Mouse (Mus musculus) macrophage (primary cell): ENCODE results near the gene Cnga4. TPM values are rescaled to one million over a fixed set of nuclear protein-coding genes. Genes with fewer than 3 reads are reported as not detected.
"Not testable (repeated sequence)": the region's sequence is repeated elsewhere in the genome, so short reads cannot be mapped to it uniquely, and the experiment has no call there.

ENCODE experiments used
- H3K27ac ChIP-seq: fragments of 350-480 bp; formaldehyde crosslinking; 2 replicates; pipeline ENCODE4 v1.9.0; 2021
- H3K36me3 ChIP-seq: fragments of 350-480 bp; formaldehyde crosslinking; 2 replicates; pipeline ENCODE4 v1.9.0; 2021; ENCODE audit errors: inconsistent target
- H3K4me3 ChIP-seq: fragments of 350-480 bp; formaldehyde crosslinking; 2 replicates; pipeline ENCODE4 v1.9.0; 2021; ENCODE audit errors: inconsistent target
- H3K79me2 ChIP-seq: fragments of 350-480 bp; formaldehyde crosslinking; 2 replicates; pipeline ENCODE4 v1.9.0; 2021; ENCODE audit errors: inconsistent target
- WGBS: methylation state at CpG from one replicate; pipeline ENCODE4 v1.1.7; 2026; ENCODE audit warnings: inconsistent platforms; ENCODE audit not compliant: missing documents; 5-methylcytosine and 5-hydroxymethylcytosine counted together
- polyA plus RNA-seq: library from polyadenylated mRNA; stranded (reverse); fragments of 250-400 nt; gene quantifications from 3 replicates; pipeline ENCODE4 v1.2.4, GENCODE M21; 2018; ENCODE audit warnings: inconsistent platforms
- total RNA-seq, 78 experiments: library from RNA; depleted of rRNA; stranded (reverse); fragments of 250-400 nt; gene quantifications; 1 replicate in 9 of 78; 2 replicates in 24 of 78; 3 replicates in 43 of 78; 4 replicates in 2 of 78; pipeline ENCODE4 v1.2.4; 2018; ENCODE audit warnings: inconsistent platforms in 56 of 78

Gene Cnga4
- not detected for total RNA-seq (2018; cell fraction: chromatin; rRNA removed)
- total RNA-seq (2018; cell fraction: cytosol; rRNA removed) = not detected
- not detected for total RNA-seq (2018; cell fraction: nucleus; rRNA removed)
- polyA plus RNA-seq = not detected in 3 replicates

DNA sequence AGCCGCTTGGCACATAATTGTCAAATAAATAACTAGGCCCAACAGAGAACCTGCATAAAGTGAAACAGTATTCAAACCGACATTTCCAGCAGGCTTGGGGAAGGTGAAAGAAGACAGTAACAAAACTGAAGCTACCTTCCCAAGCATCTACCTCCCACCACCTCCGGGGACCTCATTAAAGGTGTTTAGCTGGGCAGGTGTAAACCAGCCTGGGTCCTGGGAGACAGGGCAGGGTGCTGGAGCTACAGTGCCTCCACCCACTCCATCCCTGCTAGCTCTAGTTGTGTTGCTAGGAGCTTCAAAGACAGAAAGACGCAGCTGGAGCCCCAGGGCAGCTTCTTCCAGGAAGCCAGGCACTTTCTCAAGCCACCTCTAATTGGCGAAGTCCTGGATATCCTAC lies at the start of gene Cnga4:
Gene Cnga4 (plus strand): TSS at position 301 of the 400 bp plus-strand sequence.
- 90% methylated on average over 5 of the region's 5 CpGs for WGBS
- H3K79me2 ChIP-seq = no peaks in the 10 kb centered on the region
- no peaks in the 10 kb centered on the region for H3K36me3 ChIP-seq
- no peak within 1 kb of the TSS for H3K4me3 ChIP-seq
- H3K27ac ChIP-seq = no peak within 1 kb of the TSS

DNA sequence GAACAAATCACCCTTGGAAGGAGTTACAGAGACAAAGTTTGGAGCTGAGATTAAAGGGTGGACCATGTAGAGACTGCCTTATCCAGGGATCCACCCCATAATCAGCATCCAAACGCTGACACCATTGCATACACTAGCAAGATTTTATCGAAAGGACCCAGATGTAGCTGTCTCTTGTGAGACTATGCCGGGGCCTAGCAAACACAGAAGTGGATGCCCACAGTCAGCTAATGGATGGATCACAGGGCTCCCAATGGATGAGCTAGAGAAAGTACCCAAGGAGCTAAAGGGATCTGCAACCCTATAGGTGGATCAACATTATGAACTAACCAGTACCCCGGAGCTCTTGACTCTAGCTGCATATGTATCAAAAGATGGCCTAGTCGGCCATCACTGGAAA lies 48.3 kb upstream of the Cnga4 start:
- H3K36me3 ChIP-seq, H3K4me3 ChIP-seq, H3K79me2 ChIP-seq, H3K27ac ChIP-seq: not testable (repeated sequence)
- no CpG with 5 or more reads among the region's 5 CpGs for WGBS

DNA sequence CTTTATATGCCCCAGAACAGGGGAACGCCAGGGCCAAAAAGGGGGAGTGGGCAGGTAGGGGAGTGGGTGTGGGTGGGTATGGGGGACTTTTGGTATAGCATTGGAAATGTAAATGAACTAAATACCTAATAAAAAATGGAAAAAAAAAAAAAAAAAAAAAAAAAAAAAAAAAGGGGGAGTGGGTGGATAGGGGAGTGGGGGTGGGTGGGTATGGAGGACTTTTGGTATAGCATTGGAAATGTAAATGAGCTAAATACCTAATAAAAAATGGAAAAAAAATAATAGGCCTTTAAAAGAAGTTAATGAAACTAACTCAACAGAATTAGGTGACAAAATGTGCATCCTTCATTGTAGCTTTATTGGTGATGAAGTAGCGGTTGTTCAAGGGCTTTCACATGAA lies 47.9 kb upstream of the Cnga4 start:
- 95% methylated on average over 1 of the region's 2 CpGs for WGBS
- not testable (repeated sequence) for H3K4me3 ChIP-seq, H3K36me3 ChIP-seq, H3K27ac ChIP-seq, H3K79me2 ChIP-seq

DNA sequence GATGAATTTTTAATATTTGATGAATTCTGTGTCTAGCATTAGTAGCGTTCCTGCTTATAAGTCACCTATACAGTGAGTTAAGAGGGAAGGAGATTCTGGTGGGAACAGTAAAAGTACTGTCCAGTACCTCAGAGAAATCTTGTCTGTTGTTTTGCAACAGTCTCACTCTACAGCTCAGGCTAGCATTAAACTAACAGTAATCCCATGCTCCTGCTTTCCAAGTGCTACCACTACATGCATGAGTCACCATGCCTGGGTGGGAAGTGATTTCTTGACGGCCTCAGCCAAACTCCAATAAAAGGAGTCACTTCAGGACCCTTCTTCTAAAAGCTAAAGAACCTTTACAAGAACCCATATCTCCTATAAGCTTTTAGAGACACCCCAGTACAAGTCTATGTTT lies 42.7 kb upstream of the Cnga4 start:
- WGBS = 100% methylated on average over 2 of the region's 2 CpGs
- H3K36me3 ChIP-seq = no peaks in the 10 kb centered on the region
- H3K4me3 ChIP-seq = no peak overlapping the region
- H3K79me2 ChIP-seq = no peaks in the 10 kb centered on the region
- H3K27ac ChIP-seq = no peak overlapping the region

DNA sequence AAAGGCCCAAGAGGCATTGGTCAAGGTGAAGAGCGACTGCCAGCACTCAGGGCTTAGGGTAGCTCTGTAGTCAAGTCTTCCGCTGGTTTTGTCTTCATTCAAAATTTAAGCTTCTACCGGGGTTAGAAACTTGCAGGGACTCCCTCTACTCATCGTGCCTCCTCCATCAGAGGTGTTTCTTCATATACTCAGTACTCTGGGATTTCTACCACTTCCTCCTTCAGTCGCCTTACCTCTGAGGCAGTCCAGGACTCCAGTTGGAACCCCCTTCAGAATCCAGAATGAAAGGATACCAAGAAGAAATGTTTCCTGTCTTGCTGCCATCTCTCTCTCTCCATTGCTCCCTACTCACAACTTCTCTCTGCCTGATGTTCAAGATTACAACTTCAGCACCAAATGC lies 37.1 kb upstream of the Cnga4 start:
- no peaks in the 10 kb centered on the region for H3K36me3 ChIP-seq
- H3K4me3 ChIP-seq = no peak overlapping the region
- 81% methylated on average over 5 of the region's 5 CpGs for WGBS
- H3K79me2 ChIP-seq = no peaks in the 10 kb centered on the region
- no peak overlapping the region for H3K27ac ChIP-seq

DNA sequence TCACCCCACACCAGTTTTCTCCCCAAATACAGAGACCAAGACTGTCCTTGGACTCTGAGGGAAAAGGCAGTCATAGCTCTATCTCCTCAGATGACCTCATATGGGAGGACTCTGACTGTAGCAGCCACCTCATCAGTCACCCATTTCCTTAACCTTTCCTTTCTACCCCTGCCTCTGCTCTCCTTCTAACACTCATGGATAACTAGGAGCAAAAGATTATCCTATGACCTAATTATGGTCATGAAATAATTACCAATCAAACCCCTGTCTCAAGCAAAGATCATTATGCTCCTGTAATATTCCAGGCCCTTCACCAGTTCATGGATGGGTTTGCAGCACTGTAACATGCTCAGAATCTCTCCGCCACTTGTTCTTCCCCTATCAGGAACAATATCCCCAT lies 36.4 kb upstream of the Cnga4 start, which contains the start of gene Olfr692:
Gene Olfr692 (plus strand): TSS at position 301 of the 400 bp plus-strand sequence.
- Histone ChIP-seq H3K27ac (no peak within 1 kb of the TSS), H3K4me3 (no peak within 1 kb of the TSS), H3K79me2 (no peaks in the 10 kb centered on the region), H3K36me3 (no peaks in the 10 kb centered on the region)
- 90% methylated on average over 1 of the region's 1 CpGs for WGBS

DNA sequence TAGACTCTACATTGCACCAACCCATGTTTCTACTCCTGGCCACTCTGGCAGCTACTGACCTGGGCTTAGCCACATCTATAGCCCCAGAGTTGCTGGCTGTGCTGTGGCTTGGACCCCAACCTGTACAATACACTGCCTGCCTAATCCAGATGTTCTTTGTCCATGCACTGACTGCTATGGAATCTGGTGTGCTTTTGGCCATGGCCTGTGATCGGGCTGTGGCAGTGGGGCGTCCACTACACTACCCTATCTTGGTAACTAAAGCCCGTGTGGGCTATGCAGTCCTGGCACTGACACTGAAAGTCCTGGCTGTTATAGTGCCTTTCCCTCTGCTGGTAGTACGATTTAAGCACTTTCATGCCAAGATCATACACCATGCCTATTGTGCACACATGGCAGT lies 35.8 kb upstream of the Cnga4 start:
- WGBS = 94% methylated on average over 4 of the region's 4 CpGs
- Histone ChIP-seq H3K27ac (no peak overlapping the region), H3K4me3 (no peak overlapping the region), H3K36me3 (no peaks in the 10 kb centered on the region), H3K79me2 (no peaks in the 10 kb centered on the region)

DNA sequence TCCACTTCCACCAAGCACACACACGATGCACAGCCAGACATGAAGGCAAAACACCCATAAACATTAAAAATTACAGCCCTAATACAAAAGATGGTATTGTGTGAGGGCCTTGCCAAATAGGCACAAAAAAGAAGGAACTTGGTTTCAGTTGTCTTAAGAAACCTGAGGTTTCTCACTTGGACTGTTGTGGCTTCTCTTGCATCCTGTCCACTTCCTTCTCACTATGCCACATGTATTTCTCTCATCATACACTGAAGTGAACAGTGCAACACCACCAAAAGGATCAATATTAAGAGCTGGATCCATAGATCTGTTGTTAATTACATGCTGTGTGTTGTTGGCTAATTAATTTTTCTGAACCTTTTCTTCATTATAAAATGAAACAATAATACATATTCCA lies 31.5 kb upstream of the Cnga4 start:
- no peak overlapping the region for H3K27ac ChIP-seq

DNA sequence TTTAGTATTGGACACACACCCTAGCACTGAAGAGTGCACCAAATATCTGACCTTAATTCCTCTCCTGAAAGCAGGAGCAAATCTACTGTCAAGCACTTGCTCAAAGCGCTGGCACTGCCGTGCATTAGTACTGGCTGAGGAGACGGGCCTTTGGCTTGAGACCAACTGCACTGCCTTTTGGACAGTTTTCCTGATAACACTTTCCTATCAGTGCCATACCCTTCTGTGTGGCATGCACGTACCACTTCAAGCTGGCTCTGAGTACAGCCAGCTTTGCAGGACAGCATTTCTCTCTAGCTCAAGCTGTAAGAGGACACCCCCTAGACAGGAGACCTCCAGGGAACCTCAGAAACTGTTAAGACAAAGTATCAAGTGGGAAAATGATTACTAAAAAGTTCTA lies 30.9 kb upstream of the Cnga4 start:
- no peak overlapping the region for H3K4me3 ChIP-seq
- no peaks in the 10 kb centered on the region for H3K79me2 ChIP-seq
- WGBS = 52% methylated on average over 4 of the region's 4 CpGs
- H3K36me3 ChIP-seq = peaks cover 10% of the 10 kb centered on the region; the same call in 1 of the 2 replicates
- H3K27ac ChIP-seq = no peak overlapping the region

More for the DNA sequence above, 31.5 kb upstream of the Cnga4 start:
- Histone ChIP-seq H3K79me2 (no peaks in the 10 kb centered on the region), H3K36me3 (peaks cover 4% of the 10 kb centered on the region; the same call in 1 of the 2 replicates), H3K4me3 (no peak overlapping the region)
- 10% methylated on average over 1 of the region's 1 CpGs for WGBS

DNA sequence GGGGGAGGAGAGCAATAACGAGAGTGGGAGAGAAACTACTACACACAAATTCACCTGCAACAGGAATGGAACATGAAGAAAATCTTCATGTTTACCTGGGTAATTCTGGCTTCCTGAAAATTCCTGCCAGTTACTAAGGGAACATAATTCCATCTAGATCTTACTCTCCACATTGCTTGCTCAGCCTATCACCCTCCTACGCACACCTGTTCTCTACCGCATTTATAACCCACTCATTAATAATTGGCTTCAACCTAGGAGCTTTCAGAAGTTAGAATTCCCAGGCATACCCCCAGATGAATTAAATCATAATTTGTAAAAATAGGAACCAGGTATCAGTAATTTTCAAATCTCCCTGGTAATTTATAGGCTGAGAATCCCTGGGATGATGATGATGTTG lies 30.4 kb upstream of the Cnga4 start:
- H3K36me3 ChIP-seq = peaks cover 15% of the 10 kb centered on the region; the same call in 1 of the 2 replicates
- WGBS = 91% methylated on average over 3 of the region's 3 CpGs
- H3K27ac ChIP-seq = no peak overlapping the region

DNA sequence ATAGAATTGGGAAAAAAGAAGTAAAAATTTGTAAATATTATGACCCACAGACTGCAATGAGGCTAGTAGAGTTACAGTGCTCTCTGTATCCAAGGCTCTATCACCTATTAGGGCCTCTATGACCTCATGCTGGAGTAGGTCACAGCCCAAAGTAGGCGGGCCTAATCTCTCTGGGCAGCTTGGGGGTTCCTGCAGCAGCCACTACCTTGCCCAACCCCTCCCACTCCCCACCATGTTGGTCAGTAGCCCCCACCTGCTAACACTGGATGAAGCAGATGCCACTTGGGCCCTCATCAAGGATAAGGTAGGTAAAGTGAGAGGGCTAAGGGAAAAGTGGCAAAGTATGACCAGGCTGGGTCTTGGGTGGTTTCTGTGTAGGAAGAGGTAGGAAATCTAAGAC lies 29.5 kb upstream of the Cnga4 start, which contains the start of gene Gm5901:
Gene Gm5901 (plus strand): TSS at position 173 of the 400 bp plus-strand sequence.
- H3K36me3 ChIP-seq = peaks cover 24% of the 10 kb centered on the region
- no peak within 1 kb of the TSS for H3K4me3 ChIP-seq
- 78% methylated on average over 1 of the region's 1 CpGs for WGBS
- no peak within 1 kb of the TSS for H3K27ac ChIP-seq
- H3K79me2 ChIP-seq = no peaks in the 10 kb centered on the region

More for the DNA sequence above, 30.4 kb upstream of the Cnga4 start:
- Histone ChIP-seq H3K79me2 (no peaks in the 10 kb centered on the region), H3K4me3 (no peak overlapping the region)

DNA sequence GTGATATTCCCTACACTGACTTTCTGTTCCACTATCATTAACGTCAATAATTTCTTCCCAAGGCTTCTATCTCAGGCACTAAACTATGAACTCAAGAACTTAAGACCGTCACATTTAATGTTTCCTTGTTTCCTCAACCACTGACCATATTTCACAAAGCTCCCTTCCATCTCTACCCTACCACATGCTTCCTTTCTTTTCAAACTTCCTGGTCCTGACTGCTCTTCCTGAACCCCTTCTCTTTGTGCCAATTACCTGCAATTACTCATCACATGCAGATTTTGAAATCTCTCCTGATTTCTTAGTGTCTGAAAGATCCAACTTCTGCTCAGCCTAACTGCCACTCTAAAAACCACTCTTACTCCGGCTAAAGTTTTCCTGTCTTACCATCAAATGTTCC lies 24.0 kb upstream of the Cnga4 start:
- 55% methylated on average over 3 of the region's 3 CpGs for WGBS
- Histone ChIP-seq H3K27ac (no peak overlapping the region), H3K79me2 (no peaks in the 10 kb centered on the region), H3K36me3 (peaks cover 74% of the 10 kb centered on the region), H3K4me3 (no peak overlapping the region)

DNA sequence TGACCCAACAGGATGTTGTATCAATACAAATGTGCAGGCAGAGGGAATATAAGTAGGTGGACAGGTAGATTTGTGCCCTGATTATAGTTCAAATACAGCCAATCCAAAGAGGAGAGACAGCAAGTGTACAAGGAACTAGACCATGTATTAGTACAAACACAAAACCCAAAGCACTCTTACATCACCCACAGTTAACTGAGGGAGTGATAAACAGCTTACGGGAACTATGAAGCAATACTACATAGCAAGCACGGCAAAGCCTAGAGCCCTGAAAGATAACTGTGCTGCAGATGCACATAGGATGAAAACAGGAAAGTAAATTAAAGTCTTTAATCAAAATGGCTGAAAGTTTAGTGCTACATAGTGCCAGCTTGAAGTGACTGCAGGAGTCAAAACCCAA lies 16.7 kb upstream of the Cnga4 start:
- 48% methylated on average over 2 of the region's 2 CpGs for WGBS
- H3K4me3 ChIP-seq = no peak overlapping the region
- H3K36me3 ChIP-seq = peaks cover 71% of the 10 kb centered on the region
- no peaks in the 10 kb centered on the region for H3K79me2 ChIP-seq
- H3K27ac ChIP-seq = no peak overlapping the region

DNA sequence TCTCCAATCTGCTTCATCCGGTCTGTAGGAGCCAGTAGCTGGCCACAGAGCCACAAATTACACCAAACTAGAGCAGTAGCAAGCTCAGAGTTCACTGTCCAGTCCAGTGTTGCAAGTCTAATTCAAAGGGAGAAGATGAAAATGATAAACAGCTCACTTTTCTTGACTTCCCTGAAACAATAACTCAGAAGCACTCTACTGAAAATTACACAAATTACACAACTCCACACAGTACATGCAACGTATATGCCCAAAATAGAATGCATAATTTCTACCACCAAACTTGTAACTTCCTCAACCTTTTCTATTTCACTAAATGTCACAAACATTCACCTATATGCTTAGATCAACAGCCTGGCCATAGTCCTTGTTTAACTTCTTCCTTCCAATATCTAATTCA lies 14.1 kb upstream of the Cnga4 start:
- H3K36me3 ChIP-seq = peaks cover 46% of the 10 kb centered on the region
- H3K79me2 ChIP-seq = no peaks in the 10 kb centered on the region
- H3K27ac ChIP-seq = no peak overlapping the region
- no peak overlapping the region for H3K4me3 ChIP-seq
- 44% methylated on average over 2 of the region's 2 CpGs for WGBS

DNA sequence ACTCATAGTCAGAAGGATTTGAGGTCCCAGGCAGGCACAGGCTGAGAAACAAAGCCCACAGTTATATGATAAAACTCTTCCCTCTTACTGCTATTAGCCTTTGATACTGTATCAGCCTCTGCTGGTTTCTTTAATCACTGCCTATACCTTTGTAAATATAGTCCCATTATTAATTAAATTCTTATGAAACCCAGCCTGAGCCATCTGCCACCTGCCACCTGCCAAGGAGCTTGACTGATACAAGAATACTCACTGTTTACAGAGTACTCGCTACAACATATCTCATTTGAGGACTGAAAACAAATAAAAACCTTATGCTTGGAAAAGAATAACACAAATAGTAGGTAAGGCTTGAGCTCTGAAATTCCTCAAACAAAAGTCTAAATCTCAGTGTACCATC lies 9.8 kb upstream of the Cnga4 start:
- 100% methylated on average over 1 of the region's 1 CpGs for WGBS
- no peak overlapping the region for H3K27ac ChIP-seq
- peaks cover 19% of the 10 kb centered on the region; the same call in 1 of the 2 replicates for H3K79me2 ChIP-seq
- H3K4me3 ChIP-seq = no peak overlapping the region
- peaks cover 5% of the 10 kb centered on the region; the same call in 1 of the 2 replicates for H3K36me3 ChIP-seq
